Mouse (Mus musculus) lung, postnatal 10 days (tissue): ENCODE data around the gene Hoxa11.

Experiments used
- DNase-seq: peaks from one replicate; pipeline ENCODE4 v3.0.0; 2021

Hoxa11 gene

DNA sequence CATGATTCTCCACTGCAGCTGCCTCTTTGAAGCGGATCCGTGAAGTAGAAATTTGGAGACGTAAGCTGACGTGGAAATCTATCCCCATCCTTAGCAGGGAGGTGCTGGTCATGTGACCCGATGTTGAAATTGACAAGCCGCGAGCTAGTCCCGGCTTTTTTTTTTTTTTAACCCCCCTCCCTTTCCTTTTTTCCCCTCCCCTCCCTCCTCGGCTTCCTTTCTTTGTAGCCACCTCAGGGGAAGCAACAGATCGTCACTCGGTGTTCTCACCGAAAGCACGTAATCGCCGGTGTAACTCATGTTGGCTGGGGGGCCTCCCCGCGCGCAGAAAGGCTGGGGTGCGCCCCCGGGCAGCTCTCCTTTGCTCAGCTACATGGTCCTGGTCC is at the start of gene Hoxa11:
Gene Hoxa11, minus strand, starts transcription at position 54 of the 386 bp plus-strand sequence.
- no peak for DNase-seq

DNA sequence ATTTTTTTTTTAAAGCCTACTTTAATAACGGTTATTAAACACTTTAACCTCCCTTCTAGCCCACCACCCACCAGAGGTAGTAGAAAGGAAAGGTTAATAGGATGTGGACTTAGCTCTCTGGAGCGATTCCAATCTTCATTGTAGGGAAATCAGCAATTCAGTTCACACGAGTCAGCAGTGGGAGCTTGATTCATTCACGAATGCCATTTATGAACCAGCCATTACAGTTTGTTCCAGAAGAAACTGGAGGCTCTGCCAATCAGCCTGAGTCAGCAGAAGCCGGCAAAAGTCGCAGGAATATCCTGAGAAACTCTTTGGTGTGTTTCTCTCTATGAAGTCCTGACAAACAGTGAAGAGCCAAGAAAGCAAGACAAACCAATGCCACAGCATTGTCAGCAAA is 49.0 kb upstream of the Hoxa11 start:
- DNase-seq, result no peak

- DNase-seq, result no peak
Observed at GRCm38 (mm10) chr6:52292328-52292727, 46.7 kb upstream of the Hoxa11 start.

DNA sequence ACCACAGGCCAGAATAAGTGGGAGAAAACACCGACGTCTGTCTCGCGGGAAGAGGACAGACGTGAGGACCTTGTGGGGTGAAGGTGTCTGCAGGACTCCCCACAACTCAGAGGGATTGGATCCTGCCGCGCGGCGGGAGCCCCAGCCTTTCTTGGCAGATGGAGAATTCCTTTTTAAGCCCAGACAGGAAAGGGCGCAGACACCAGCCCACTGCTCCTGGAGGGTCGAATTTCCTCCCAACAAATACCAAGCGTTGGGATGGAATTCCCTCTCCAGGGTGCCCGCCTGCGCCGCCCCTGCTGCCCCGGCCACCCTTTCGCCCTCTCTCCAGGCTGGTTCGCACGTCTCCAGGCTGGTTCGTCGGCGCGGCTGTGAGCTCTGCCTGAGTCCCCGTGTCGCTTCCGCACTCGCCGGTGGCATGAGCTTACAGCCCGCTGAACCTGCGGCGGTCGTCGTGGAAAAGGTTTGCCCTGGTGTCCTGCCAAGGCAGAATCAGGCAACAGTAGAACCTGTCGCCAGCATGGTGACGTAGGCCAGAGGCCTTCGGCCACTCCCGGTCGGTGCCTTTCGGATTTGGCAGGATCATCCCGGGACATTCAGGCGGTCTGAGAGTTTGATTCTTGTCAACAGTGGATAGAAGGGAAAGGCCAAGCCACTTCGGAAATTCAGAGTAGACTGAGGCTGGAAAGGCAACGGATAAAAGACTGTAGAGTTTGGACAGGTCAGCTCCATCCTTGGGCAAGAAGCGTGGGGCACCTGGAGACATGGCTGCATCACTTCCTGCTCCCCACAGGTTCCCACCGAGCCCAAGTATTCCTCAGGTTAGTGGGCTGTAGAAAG is 45.6 kb upstream of the Hoxa11 start:
- DNase-seq, result no peak

DNA sequence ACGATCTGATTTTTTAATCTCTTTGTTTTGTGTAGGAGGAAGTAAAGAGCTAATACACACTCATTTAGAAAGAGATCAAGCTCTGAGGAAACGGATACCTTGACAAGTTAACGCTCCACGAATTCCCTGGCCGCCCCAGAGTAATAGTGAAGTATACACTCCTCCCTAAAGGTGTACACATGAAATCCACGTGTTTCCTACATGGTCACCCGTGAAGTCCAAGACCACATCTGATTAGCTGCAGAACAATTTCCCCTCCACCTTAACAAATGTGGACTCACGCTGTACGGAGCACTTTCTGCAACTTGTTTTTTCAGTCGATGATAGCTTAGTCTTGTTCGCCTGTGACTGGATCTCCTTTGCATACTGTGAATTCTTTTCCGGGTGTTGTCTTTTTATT is 44.6 kb upstream of the Hoxa11 start:
- DNase-seq, result no peak

- no peak for DNase-seq
Observed at GRCm38 (mm10) chr6:52283896-52284295, 38.3 kb upstream of the Hoxa11 start.

DNA sequence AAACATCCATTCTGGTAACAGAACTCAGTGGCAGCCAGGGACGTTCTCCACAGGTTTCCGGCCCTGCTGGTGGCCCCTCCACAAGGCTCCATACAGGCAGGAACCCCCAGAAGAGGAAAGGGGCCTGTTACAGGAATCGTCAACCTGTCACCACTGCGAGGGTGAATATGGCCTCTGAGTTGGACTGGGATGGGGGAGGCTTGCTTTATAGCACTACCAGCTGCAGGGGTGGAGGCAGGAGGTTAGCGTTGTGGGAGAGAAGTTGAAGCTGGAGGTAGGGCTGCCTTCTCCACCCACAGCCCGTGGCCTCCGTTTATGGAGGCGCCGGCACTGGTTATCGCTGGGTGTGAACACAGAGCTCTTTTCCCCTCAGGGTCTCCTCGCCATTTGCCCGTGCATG is 35.5 kb upstream of the Hoxa11 start:
- no peak for DNase-seq

DNA sequence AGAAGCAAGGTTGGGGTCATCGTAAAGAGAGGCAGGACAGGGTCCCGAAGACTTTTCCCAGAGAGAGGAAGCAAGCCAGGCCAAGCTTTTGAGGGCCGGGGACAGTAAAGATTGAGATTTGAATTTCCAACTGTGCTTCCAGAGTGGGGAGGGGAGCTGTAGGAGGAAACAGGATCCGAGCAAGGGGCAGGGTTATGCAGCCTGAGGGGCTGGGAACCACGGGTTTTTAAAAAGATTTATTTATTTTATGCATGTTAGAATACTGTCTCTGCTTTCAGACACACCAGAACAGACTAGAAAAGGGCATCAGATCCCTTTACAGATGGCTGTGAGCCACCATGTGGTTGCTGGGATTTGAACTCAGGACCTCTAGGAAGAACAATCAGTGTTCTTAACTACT is 31.3 kb upstream of the Hoxa11 start:
- no peak for DNase-seq

- no peak for DNase-seq
Observed at GRCm38 (mm10) chr6:52276382-52276781, 30.8 kb upstream of the Hoxa11 start.

DNA sequence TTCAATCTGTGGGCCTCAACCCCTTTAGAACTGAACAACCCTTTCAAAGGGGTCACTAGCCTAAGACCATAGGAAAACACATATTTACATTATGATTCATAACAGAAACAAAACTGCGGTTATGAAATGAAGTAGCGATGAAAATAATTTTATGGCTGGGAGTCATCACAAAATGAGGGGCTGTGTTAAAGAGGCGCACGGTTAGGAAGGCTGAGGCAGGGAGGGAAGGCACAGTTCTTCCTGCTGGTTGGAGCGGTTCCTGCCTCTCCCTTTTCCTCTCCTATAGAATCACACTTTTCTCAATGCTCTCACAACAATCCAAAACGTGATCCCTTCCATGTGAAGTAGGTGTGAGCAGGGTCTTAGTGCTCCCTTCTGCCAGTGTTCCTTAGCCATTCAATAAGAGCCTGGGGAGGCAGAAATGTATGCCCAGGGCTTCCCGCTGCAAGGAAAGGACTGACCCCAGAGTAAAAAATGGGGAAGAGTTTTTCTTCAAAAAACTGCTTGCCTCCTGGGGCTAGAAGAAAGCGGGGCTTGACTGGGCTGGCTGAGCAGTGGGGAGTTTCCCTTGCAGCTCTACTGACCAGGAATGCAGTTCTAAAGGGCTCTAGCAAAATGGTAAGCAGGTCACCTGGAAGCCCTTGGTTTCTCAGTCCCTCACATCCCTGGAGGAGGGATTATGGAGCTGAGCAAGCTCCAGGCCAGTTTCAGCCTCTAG is 30.1 kb upstream of the Hoxa11 start:
- DNase-seq, result no peak

DNA sequence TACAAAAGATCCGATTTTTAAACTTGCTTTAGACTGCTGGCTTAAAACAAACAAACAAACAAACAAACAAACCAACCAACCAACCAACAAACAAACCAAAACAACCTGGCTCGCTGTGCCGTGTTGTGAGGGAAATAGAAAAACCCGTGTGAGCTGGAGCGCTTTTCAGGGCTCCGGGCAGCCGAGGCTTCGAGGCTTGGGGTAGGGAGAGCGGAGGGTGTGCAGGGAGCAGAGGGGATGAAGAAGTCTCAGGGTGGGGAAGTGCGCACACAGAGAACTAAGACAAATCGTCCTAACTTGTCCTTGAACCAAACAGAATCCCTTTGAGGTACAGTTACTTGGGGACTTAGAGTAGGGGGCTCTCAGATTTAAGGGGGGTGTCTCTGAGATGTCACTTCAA is 29.0 kb upstream of the Hoxa11 start:
- no peak for DNase-seq

DNA sequence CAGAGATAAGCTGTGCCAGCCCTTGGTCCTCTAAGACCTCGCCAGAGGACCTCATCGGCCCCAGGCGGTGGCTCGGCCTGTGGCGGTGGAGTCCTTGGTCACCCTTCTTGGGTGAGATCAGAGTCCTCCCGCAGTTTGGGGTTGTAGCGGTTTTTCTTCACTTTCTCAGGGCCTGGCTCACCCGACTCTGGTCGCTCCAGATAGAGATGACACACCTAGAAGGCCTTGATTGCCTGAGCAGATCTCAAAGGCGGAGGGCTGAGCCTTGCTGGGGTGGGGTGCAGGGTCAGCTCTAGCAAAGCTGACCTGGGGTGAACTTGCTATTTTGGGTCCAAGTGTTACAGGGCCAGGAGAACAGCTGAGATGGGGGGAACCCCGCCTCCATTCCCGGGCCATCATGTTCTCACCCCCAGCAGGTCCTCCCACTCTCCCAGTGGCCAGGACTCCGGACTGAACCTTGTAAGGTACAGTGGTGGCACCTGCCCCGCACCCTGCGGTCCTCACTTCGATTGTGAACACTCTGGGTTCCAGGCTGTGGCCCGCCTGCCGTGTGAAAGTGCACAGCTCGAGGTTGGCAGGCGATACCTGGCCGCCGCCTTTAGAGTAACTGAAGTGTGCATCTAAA is 28.2 kb upstream of the Hoxa11 start:
- no peak for DNase-seq

DNA sequence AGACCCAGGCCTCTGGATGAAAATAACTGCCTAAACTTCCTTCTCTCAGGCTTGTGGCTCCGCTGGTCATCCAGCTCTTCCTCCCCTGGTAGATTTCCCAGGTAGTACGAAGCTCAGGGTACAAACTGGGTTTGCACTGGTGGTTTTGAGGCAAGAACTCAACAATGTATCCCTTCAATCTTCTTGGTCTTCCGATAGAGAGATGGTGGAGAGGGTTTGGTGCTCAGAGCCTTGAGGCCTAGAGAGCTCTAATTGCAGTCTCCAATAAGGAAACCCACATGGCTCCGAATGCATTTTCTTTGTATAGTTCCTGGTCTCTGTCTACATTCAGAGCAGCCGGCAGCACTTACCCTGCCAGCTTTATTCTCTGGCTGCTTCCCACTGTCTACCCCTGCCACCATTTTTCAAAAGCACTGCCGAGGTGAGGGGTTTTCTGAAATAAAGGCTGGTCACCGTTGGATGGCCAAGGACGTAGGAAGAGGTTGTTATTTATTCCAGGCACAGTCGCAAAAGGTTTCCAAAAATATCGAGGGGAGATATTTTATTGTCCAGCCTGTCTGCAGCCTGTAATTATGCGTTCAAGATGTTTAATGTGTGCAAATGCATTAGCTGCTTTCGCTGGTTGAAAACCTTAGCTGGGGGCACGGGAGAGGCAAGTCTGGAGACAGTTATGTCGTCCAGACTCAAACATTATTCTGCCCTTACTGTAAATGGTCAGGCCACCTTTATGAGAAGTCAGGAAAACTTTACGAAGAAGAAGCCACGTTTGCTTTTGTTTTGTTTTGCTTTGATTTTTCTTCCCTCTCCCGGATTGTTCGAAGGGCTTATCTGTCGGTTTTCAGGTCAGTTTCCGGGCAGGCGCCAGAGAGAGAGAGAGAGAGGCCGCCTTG is 27.4 kb upstream of the Hoxa11 start:
- no peak for DNase-seq

- DNase-seq, result peak; percentile 81
Observed at GRCm38 (mm10) chr6:52270494-52271480, 25.2 kb upstream of the Hoxa11 start.

DNA sequence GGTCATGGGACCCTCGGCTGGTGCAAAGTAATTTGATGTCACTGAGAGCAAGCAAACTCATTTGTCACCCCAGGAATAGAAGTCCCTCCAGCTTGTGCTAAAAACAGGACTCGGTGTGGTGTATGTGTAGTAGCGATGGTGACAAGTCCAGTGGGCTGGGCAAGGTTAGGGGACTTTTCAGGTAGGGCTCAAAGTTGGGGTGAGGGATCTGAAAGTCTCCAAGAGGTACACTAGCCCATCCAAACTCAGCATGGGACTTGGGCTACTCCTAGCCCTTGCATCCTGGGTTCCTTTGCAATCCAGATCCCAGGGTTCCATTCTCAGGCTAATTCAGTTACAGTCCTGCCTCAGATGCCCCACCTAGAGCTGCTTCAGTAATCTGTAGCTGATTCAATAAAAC is 23.1 kb upstream of the Hoxa11 start:
- DNase-seq, result no peak

GRCm38 (mm10) chr6:52268341-52268740 is 22.7 kb upstream of the Hoxa11 start:
- no peak for DNase-seq

DNA sequence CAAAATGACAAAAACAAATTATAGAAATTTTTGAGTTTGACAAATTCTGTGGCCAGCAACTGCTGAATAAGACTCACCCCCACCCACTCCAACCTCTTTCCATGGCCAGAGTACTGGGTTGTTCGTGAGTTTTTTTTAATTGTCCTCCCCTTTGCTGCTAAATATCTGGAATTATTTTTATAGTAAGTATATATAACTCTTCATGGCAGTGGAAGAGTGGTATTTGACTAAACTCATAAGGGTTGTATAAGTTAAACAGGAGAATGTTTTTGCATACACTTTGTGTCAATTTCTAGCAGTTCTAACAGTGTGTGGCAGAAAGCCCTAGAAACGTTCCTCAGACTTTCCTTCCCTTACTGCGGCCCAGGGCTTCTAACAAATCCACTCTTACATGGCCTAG is 22.1 kb upstream of the Hoxa11 start:
- DNase-seq, result no peak

DNA sequence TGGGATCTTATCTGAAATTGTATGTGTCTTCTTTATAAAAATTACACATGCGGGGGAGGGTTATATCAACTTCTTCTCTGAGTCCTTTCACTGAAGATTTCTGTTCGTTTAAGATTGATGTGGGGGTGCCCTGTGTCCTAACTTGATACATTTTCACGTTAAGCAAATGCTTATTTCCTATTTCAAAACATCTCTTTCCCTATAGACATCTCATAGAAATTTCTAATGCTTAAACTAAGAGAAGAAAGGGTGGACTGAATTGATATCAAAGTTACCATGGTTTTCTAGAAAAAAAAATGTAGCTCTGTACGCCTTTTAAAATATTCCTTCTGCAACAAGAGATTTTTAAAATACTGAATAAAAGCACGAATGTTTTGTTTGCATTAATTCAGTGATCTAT is 21.6 kb upstream of the Hoxa11 start:
- DNase-seq, result no peak

- DNase-seq, result no peak
Observed at GRCm38 (mm10) chr6:52266666-52266985, 21.0 kb upstream of the Hoxa11 start.

GRCm38 (mm10) chr6:52265913-52266665 is 20.5 kb upstream of the Hoxa11 start:
- no peak for DNase-seq

DNA sequence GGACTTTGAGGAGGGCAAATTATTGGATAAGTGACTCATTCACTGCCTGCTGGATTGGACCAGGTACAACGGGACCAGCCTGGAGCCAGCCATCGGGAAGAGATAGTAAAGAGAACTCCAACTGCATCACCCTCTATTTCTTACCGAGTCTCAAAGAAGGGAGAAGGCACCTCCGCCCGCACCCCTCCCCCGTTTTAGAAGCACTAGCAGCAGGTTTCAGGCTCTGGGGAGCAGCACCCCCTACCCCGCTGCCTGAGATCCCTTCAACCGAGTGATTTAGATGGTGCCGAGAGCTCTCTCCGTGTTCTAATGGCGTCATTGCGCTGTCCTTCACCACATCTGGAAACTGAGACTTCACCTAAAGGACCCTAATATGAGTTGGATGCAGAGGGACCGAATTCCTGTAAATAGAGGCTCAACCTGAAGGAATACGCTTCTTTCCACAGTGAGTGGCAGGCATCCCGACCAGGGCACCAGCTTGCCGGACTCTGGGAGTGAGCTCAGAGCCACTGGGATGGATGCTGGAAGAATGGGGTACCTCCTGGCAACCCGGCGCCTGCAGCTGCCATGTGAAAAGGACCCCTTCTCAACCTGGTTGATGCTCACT is 19.8 kb upstream of the Hoxa11 start:
- DNase-seq, result no peak
